Mouse (Mus musculus) olfactory bulb, adult 2 months (tissue): Measurements from ENCODE around the gene Plekhm1.

Experiments
- CTCF ChIP-seq: fragments of 200-500 bp; IDR thresholded peaks from 2 replicates; pipeline ENCODE4 v1.5.1; 2012; ENCODE audit warnings: low read depth, mild to moderate bottlenecking, low read length, moderate library complexity; ENCODE audit not compliant: insufficient read depth
- POLR2A ChIP-seq: fragments of 200-500 bp; IDR thresholded peaks from 2 replicates; pipeline ENCODE4 v1.6.1; 2012; ENCODE audit warnings: mild to moderate bottlenecking, low read depth, low read length, moderate library complexity; ENCODE audit not compliant: insufficient read depth

DNA sequence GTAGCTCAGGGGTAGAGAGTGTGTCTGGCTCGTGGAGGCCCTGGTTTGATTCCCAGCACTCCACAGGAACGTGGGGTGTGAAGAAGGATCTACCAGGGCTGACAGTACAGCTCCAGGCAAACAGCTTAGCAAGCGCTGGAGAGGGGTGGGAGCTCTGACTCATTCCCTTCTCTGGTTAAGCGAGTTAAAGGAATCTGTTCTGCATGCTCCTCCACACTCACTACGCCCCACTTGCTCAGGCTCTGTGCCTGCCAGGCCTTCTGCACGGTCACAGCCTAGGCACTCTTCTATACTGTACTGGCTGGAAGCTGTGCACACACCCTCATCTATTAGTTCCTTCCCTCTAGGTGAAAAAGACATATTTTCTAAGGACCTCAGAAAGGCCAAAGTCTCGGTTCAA lies 18.5 kb downstream of the Plekhm1 start:
- no peak for TF ChIP-seq CTCF
- no peak for TF ChIP-seq POLR2A
